Mouse (Mus musculus): ENCODE measurements around the gene Slc9a8.

GRCm38 (mm10) chr2:167375135-167375534 lies 46.4 kb upstream of the Slc9a8 start:
- TF ChIP-seq CTCF (IDR thresholded peaks at IDR 0.05; ENCODE audit: low read depth, low read length) (no peak), POLR2A (IDR thresholded peaks at IDR 0.05; ENCODE audit: extremely low read depth, insufficient read depth, low read length) (no peak)

All from liver, adult 2 months (tissue).